Mouse (Mus musculus) CH12.LX (cell line): ENCODE measurements at regions not wholly inside any gene's neighbourhood (a gene's known extent, or its start where the extent isn't known, plus 50 kb on each side); places are given as distances from the start of the nearest gene placed in this dataset.
A peak's percentile ranks its signal among the peaks of the same experiment; 100 is the strongest.

Source experiments
- DNase-seq: peaks from one replicate; pipeline ENCODE4 v3.0.0-alpha.2; 2013; ENCODE audit errors: extremely low read depth
- H3K27ac ChIP-seq: 2 replicates; pipeline ENCODE4 v1.5.1; 2012; ENCODE audit warnings: low read depth, mild to moderate bottlenecking, control low read depth, moderate library complexity; ENCODE audit not compliant: insufficient read depth
- H3K27me3 ChIP-seq: replicated peaks from 2 replicates; pipeline ENCODE3; 2012; ENCODE audit warnings: inconsistent platforms
- H3K36me3 ChIP-seq, 2 experiments: replicated peaks in 1 of 2; 2 replicates each; pipeline versions ENCODE3 to v1.6.1; 2012; ENCODE audit warnings: inconsistent platforms in 1 of 2, low read length in 1 of 2, mild to moderate bottlenecking in 1 of 2, mixed read lengths in 1 of 2, moderate library complexity in 1 of 2; ENCODE audit not compliant: control insufficient read depth in 1 of 2, insufficient read depth in 1 of 2
- H3K4me1 ChIP-seq, 2 experiments: 2 replicates each; pipeline ENCODE4 v1.6.1; 2012; ENCODE audit warnings: inconsistent platforms in 1 of 2, moderate library complexity in 1 of 2; ENCODE audit not compliant: insufficient read depth in 2 of 2, control insufficient read depth in 1 of 2
- H3K4me2 ChIP-seq: 2 replicates; pipeline ENCODE4 v1.6.1; 2012; ENCODE audit warnings: low read depth, mild to moderate bottlenecking, control low read depth; ENCODE audit not compliant: poor library complexity, insufficient read depth, severe bottlenecking
- H3K4me3 ChIP-seq, 3 experiments: fragments of 150-350 bp in 1 of 3; sonication (generic) in 1 of 3; replicated peaks in 1 of 3; 2 replicates each; pipeline versions ENCODE3 to v1.5.1; 2011 to 2012; ENCODE audit warnings: low read depth in 2 of 3, low read length in 2 of 3, mild to moderate bottlenecking in 2 of 3, moderate library complexity in 2 of 3, control low read depth in 1 of 3, improper control_type of control experiment in 1 of 3, inconsistent platforms in 1 of 3, mixed read lengths in 1 of 3; ENCODE audit not compliant: poor library complexity in 1 of 3
- H3K79me2 ChIP-seq: replicated peaks from 2 replicates; pipeline ENCODE4 v1.6.1; 2012; ENCODE audit warnings: mild to moderate bottlenecking, moderate library complexity; ENCODE audit not compliant: control insufficient read depth, poor library complexity, insufficient read depth, severe bottlenecking; ENCODE audit errors: extremely low read depth
- H3K9ac ChIP-seq: 2 replicates; pipeline ENCODE4 v1.6.1; 2012; ENCODE audit warnings: low read depth, mild to moderate bottlenecking, control low read depth, moderate library complexity; ENCODE audit not compliant: insufficient read depth
- H3K9me3 ChIP-seq: replicated peaks from 2 replicates; pipeline ENCODE3; 2012; ENCODE audit warnings: low read length, inconsistent platforms, mixed read lengths
- BHLHE40 ChIP-seq: IDR thresholded peaks from 2 replicates; pipeline ENCODE4 v1.6.1; 2011; ENCODE audit warnings: mild to moderate bottlenecking, low read depth, low read length, improper control_type of control experiment
- E2F4 ChIP-seq: IDR thresholded peaks from 2 replicates; pipeline ENCODE4 v1.6.1; 2011; ENCODE audit warnings: low read depth, low read length, improper control_type of control experiment; ENCODE audit not compliant: insufficient replicate concordance
- ELF1 ChIP-seq: IDR thresholded peaks from 2 replicates; pipeline ENCODE4 v1.6.1; 2014; ENCODE audit warnings: low read depth, mild to moderate bottlenecking, inconsistent platforms, low read length, improper control_type of control experiment
- ETS1 ChIP-seq: conservative IDR thresholded peaks from 2 replicates; pipeline ENCODE4 v1.6.1; 2012; ENCODE audit warnings: low read depth, mild to moderate bottlenecking, inconsistent platforms, low read length, improper control_type of control experiment, moderate library complexity
- IRF4 ChIP-seq: IDR thresholded peaks from 2 replicates; pipeline ENCODE4 v1.6.1; 2014; ENCODE audit warnings: low read depth, mild to moderate bottlenecking, inconsistent platforms, low read length, improper control_type of control experiment
- JUND ChIP-seq: conservative IDR thresholded peaks from 2 replicates; pipeline ENCODE4 v1.6.1; 2011; ENCODE audit warnings: low read depth, low read length, improper control_type of control experiment
- KAT2A ChIP-seq: IDR thresholded peaks from 2 replicates; pipeline ENCODE4 v1.6.1; 2012; ENCODE audit warnings: low read length, improper control_type of control experiment, inconsistent platforms; ENCODE audit not compliant: insufficient replicate concordance
- MAFK ChIP-seq: IDR thresholded peaks from 2 replicates; pipeline ENCODE4 v1.6.1; 2011; ENCODE audit warnings: low read length, improper control_type of control experiment; ENCODE audit not compliant: insufficient replicate concordance
- MAZ ChIP-seq: IDR thresholded peaks from 2 replicates; pipeline ENCODE4 v1.6.1; 2012; ENCODE audit warnings: low read depth, mild to moderate bottlenecking, inconsistent platforms, low read length, improper control_type of control experiment, moderate library complexity
- MEF2A ChIP-seq: IDR thresholded peaks from 2 replicates; pipeline ENCODE4 v1.6.1; 2014; ENCODE audit warnings: low read depth, mild to moderate bottlenecking, inconsistent platforms, low read length, improper control_type of control experiment, borderline replicate concordance
- MYC ChIP-seq: IDR thresholded peaks from 2 replicates; pipeline ENCODE4 v1.6.1; 2011; ENCODE audit warnings: low read depth, mild to moderate bottlenecking, improper control_type of control experiment, low read length
- NELFE ChIP-seq: IDR thresholded peaks from 2 replicates; pipeline ENCODE4 v1.6.1; 2011; ENCODE audit warnings: low read depth, low read length, improper control_type of control experiment
- PAX5 ChIP-seq: IDR thresholded peaks from 2 replicates; pipeline ENCODE4 v1.6.1; 2012; ENCODE audit warnings: low read length, inconsistent platforms, mixed read lengths
- RAD21 ChIP-seq: IDR thresholded peaks from 2 replicates; pipeline ENCODE4 v1.6.1; 2011; ENCODE audit warnings: low read depth, mild to moderate bottlenecking, low read length, improper control_type of control experiment, moderate library complexity
- TCF12 ChIP-seq: IDR thresholded peaks from 2 replicates; pipeline ENCODE4 v1.6.1; 2014; ENCODE audit warnings: low read depth, mild to moderate bottlenecking, inconsistent platforms, low read length, improper control_type of control experiment
- UBTF ChIP-seq: IDR thresholded peaks from 2 replicates; pipeline ENCODE4 v1.6.1; 2012; ENCODE audit warnings: low read depth, mild to moderate bottlenecking, inconsistent platforms, low read length, improper control_type of control experiment, moderate library complexity
- ZC3H11A ChIP-seq: IDR thresholded peaks from 2 replicates; pipeline ENCODE4 v1.6.1; 2012; ENCODE audit warnings: low read depth, mild to moderate bottlenecking, inconsistent platforms, low read length, improper control_type of control experiment
- dilution Hi-C: fragments of 300-500 bp; cut with MboI; formaldehyde crosslinking; loops from 2 replicates; pipeline ENCODE4 v1.14.3; 2020; ENCODE audit warnings: low sequenced_read_pairs; ENCODE audit not compliant: extremely low pct_unique_long_range_greater_than_20kb, extremely low pct_ligation_motif_present
- in situ Hi-C: fragments of 300-500 bp; cut with MboI; formaldehyde crosslinking; loops from 3 replicates; pipeline ENCODE4 v1.14.3; 2019; ENCODE audit warnings: low sequenced_read_pairs, low pct_ligation_motif_present, low pct_unique_long_range_greater_than_20kb, mixed read lengths

GRCm38 (mm10) chr17:14510486-14510885, 183.5 kb downstream of the Thbs2 start:
- DNase-seq = no peak
- H3K27ac ChIP-seq = no peak overlapping the region
- H3K4me2 ChIP-seq = no peak overlapping the region
- no peak overlapping the region for H3K4me3 ChIP-seq
- H3K79me2 ChIP-seq = no peaks in the 10 kb centered on the region; the same call in 1 of the 2 replicates
- H3K36me3 ChIP-seq = no peaks in the 10 kb centered on the region
- H3K9me3 ChIP-seq = no peaks in the 10 kb centered on the region
- TF ChIP-seq TCF12 (0 out of 2 replicates have a peak, but pooled peaks have one; percentile 13), ZC3H11A (no peak), MEF2A (no peak)
- H3K4me1 ChIP-seq = no peaks in the 10 kb centered on the region
- no peak overlapping the region for H3K9ac ChIP-seq
- in situ Hi-C loops = loop anchor here (25.0 kb wide), 1 partner anchor 223 kb away; the partner anchor contains the start of gene Smoc2
- dilution Hi-C loops = no loop called here
- H3K27me3 ChIP-seq = no peaks in the 10 kb centered on the region

DNA sequence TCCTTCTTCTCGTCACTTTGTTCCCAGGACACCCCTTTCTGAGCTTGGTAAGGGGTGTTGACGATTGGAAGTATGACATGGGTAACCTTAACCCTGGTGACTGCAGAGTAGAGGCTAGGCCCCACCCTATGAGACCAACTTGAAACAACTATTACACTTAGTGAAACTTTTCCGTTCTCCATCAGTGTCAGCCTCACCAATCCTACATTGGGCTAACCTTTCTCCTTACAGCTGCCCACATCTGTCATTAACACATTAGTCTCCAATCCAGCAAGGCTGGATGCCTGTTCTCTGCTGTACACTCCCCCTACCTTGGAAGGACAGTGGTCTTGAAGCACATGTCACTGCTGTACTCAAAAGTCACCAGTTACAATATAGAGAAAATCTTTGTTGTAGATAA, 186.9 kb downstream of the Thbs2 start:
- H3K9ac ChIP-seq = no peak overlapping the region
- no peaks in the 10 kb centered on the region for H3K27me3 ChIP-seq
- in situ Hi-C loops (loop anchor here (25.0 kb wide), 1 partner anchor 220 kb away; the partner anchor contains the start of gene Smoc2), dilution Hi-C loops (no loop called here)
- no peaks in the 10 kb centered on the region for H3K36me3 ChIP-seq
- no peaks in the 10 kb centered on the region; the same call in 1 of the 2 replicates for H3K79me2 ChIP-seq
- no peaks in the 10 kb centered on the region for H3K9me3 ChIP-seq
- no peak overlapping the region for H3K4me2 ChIP-seq
- no peaks in the 10 kb centered on the region for H3K4me1 ChIP-seq
- no peak for DNase-seq
- no peak overlapping the region for H3K4me3 ChIP-seq
- no peak for TF ChIP-seq MAZ
- no peak for TF ChIP-seq UBTF
- TF ChIP-seq ETS1 = no peak
- TF ChIP-seq PAX5 = no peak
- no peak for TF ChIP-seq RAD21
- no peak for TF ChIP-seq ELF1
- TF ChIP-seq NELFE = no peak
- no peak for TF ChIP-seq MAFK
- TF ChIP-seq E2F4 = no peak
- TF ChIP-seq JUND = no peak
- TF ChIP-seq MYC = no peak
- TF ChIP-seq IRF4 = no peak
- no peak for TF ChIP-seq BHLHE40
- no peak for TF ChIP-seq KAT2A
- TF ChIP-seq TCF12 = no peak
- TF ChIP-seq, all 38 proteins: peak for 0
- no peak overlapping the region for H3K27ac ChIP-seq
